Mouse (Mus musculus): ENCODE results near the gene Sprr2e.
A peak's percentile ranks its signal among the peaks of the same experiment; 100 is the strongest.

Sprr2e gene

GRCm38 (mm10) chr3:92351843-92352242, at the start of gene Sprr2e:
Gene Sprr2e, plus strand, starts transcription at chr3:92352143.
- DNase-seq (ENCODE audit: low read depth, low spot score), result no peak

- DNase-seq (ENCODE audit: low read depth, low spot score), result no peak
Observed at GRCm38 (mm10) chr3:92307406-92307805, 44.5 kb upstream of the Sprr2e start.

GRCm38 (mm10) chr3:92316320-92316719, 35.6 kb upstream of the Sprr2e start, which contains the start of gene Sprr2b:
Gene Sprr2b, plus strand, starts transcription at chr3:92316620.
- no peak for DNase-seq (ENCODE audit: low read depth, low spot score)

GRCm38 (mm10) chr3:92317384-92317783, 34.6 kb upstream of the Sprr2e start:
- no peak for DNase-seq (ENCODE audit: low read depth, low spot score)

- no peak for DNase-seq (ENCODE audit: low read depth, low spot score)
Observed at GRCm38 (mm10) chr3:92336278-92336677, 15.7 kb upstream of the Sprr2e start.

GRCm38 (mm10) chr3:92338840-92339239, 13.1 kb upstream of the Sprr2e start, which contains the start of gene Sprr2d:
Gene Sprr2d, plus strand, starts transcription at chr3:92339140.
- no peak for DNase-seq (ENCODE audit: low read depth, low spot score)

- DNase-seq (ENCODE audit: low read depth, low spot score), result no peak
Observed at GRCm38 (mm10) chr3:92361619-92362018, 9.7 kb downstream of the Sprr2e start.

GRCm38 (mm10) chr3:92364887-92365286, 12.9 kb downstream of the Sprr2e start, which contains the start of gene Sprr2f:
Gene Sprr2f, plus strand, starts transcription at chr3:92365187.
- no peak for DNase-seq (ENCODE audit: low read depth, low spot score)

- peak; percentile 26 for DNase-seq (ENCODE audit: low read depth, low spot score)
Observed at GRCm38 (mm10) chr3:92373613-92374012, 21.7 kb downstream of the Sprr2e start.

- no peak for DNase-seq (ENCODE audit: low read depth, low spot score)
Observed at GRCm38 (mm10) chr3:92385385-92385784, 33.4 kb downstream of the Sprr2e start, which contains the start of gene Sprr2h. Gene Sprr2h, plus strand, starts transcription at chr3:92385685.

GRCm38 (mm10) chr3:92394301-92394700, 42.4 kb downstream of the Sprr2e start:
- DNase-seq (ENCODE audit: low read depth, low spot score), result peak; percentile 13

All from brain, adult 2 months (tissue).